Mouse (Mus musculus) granulocyte monocyte progenitor cell, adult 5-6 weeks (primary cell): ENCODE measurements around the gene 4933412E24Rik. TPM values are rescaled to one million over a fixed set of nuclear protein-coding genes. Genes with fewer than 3 reads are reported as not detected.

Experiments used
- ATAC-seq: replicated peaks from 2 replicates; pipeline ENCODE4 v1.8.0; 2016; ENCODE audit warnings: mild to moderate bottlenecking, moderate TSS enrichment, inconsistent platforms; ENCODE audit not compliant: poor library complexity, severe bottlenecking
- total RNA-seq, 2 experiments: library from RNA; stranded (forward) in 1 of 2; stranded (reverse) in 1 of 2; fragments of 200-712, 200-1000 nt in 1 of 2; fragments of >200 nt in 1 of 2; fragmentation: Nextera tagmentation in 1 of 2; gene quantifications; 2 replicates each; pipeline ENCODE4 v1.2.3; 2014 to 2017

Gene 4933412E24Rik
- not detected in 2 replicates for total RNA-seq (2014; fragmentation: Nextera tagmentation)
- not detected in 2 replicates for total RNA-seq (2017)

- no peak for ATAC-seq
Observed at GRCm38 (mm10) chr15:60016513-60016912, at the start of gene 4933412E24Rik. Gene 4933412E24Rik, minus strand, starts transcription at chr15:60016613.

DNA sequence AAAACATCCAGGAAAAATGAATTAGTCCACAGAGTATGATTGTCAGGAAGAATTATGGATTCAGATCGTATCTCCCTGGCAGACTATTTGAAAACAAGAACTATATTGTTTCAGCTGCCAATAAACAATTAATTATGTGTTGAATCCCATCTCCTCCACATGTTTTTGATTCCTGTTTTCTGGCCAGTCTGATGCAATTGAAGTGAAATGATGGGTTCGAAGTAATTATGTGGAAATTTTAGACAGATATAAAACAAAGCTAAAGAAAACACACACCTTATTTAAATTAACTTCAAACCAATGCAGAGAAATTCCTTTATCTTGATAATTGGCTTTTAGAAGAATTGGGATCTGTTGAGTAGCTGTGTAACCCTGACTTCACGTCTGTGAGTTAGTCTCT lies 14.3 kb upstream of the 4933412E24Rik start:
- no peak for ATAC-seq

- ATAC-seq, result no peak
Observed at GRCm38 (mm10) chr15:60021256-60021655, 4.8 kb upstream of the 4933412E24Rik start.

DNA sequence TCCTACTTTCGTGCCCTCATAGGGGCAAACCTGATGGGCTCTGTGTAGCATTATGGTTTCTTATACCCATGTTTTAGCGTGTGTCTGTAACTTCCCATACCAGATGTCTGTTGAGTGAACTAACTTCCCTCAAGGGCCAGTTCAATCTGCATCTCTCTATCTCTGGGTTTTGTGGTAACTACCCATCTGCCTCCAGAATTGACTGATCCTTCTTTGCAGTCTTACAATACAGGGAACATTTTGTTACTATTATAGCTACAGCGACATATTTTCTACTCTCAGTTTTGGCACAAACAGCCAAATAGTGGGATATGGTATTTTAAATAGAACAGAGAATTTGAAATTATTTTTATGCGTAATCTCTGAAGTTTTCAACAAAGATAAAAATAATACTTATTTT lies 6.2 kb downstream of the 4933412E24Rik start:
- ATAC-seq, result no peak

GRCm38 (mm10) chr15:60009610-60010009 lies 6.8 kb downstream of the 4933412E24Rik start:
- no peak for ATAC-seq

DNA sequence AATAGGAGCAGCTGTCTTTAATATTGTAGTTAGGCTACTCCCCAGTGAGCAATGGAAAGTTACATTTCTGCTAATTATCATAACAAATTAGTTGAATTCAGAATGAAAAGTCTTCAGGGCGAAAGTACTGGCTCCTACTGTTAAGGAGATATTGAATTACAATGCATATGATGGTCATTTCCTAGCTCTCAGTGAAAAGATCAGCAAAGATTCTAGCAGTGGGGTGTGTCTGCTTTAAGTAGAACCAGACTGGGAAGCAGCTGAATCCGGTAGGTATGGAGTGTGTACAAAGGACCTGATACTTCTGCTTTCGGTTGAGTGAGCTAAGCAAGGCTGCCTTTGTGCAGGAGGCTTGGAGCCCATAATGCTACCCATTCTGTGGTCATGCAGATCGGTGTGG lies 32.6 kb downstream of the 4933412E24Rik start:
- ATAC-seq, result peak; percentile 53

DNA sequence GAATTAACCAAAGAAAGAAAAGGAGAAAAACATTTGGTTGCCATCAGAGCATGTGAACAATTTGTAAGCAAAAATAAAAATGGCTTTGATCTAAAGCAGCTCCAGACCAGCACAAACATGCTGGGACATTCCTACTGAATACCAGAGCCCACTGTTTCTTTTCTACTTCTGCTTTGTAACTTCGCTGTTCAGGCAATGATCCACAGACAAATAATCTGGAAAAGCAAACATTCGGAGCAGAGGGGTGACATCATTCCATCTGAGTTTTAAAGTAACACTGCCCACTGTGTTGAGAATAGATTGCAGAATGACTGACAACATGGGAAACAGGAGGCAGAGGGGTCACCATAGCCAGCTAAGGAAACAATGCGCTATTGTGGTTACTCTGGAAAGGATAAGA lies 41.1 kb downstream of the 4933412E24Rik start:
- ATAC-seq, result no peak

DNA sequence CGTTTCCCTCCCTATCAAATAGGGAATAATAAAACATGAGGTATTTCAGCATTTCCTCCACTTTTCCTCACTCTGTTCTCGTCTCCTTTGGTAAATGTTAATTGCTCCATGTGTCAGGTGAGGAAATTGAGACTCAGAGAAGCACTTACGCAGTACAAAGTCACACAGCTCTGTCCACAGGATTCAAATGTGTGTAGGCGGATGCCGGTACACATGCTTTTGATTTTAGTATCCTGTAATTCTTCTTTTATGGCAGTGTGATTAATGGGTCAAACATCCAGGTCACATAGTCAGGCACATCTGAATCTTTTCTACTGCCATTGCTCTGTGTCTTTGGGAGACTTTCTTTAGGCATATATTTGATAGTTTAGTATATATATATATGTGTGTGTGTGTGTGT lies 41.8 kb downstream of the 4933412E24Rik start:
- no peak for ATAC-seq

DNA sequence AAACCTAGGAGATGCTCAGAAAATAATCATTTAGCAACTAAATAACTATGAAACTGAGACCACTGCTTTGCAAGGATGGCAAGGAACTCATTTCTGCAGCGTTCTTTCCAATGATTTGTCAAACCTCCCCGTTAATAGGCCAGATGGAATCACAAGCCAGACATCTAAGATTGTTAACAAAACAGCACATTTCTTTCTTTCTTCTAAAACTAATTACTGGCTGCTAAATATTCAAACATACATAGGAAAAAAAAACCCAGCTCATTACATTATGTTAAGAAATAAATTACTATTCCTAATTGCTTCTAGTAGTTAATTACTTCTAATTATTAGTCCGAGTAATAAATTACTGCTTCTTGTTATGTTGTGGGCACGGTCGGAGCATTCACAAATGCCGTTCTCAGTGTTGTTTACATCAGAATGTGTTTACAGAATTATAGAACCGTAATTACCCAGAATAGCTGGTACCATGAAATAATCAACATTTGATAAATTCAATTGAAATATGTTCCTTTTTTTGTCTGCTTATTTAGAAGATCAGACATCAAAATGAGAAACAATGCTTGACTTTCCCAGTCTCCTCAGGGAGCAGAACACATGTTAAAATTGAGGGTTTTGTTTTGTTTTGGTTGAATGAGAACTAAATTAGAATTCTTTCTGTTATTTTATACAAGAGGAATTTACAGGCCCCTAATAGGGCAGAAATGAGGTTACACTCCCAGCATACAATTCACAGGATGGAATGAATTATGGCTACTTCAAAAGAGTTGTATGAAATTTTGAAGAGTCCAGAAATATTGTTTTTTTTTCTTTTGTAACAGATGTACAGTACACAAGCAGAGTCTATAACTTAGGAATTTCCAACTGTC lies 42.5 kb downstream of the 4933412E24Rik start:
- no peak for ATAC-seq
